Mouse (Mus musculus): Measurements from ENCODE around the gene Syt16. TPM values are rescaled to one million over a fixed set of nuclear protein-coding genes. Genes with fewer than 3 reads are reported as not detected.

The Syt16 gene
- not detected for polyA plus RNA-seq (2014; fragmentation: Illumina TruSeq; extraction: RNeasy Lipid Tissue Mini Kit (QIAGEN cat#74804); ENCODE audit: low read depth, low replicate concordance)

DNA sequence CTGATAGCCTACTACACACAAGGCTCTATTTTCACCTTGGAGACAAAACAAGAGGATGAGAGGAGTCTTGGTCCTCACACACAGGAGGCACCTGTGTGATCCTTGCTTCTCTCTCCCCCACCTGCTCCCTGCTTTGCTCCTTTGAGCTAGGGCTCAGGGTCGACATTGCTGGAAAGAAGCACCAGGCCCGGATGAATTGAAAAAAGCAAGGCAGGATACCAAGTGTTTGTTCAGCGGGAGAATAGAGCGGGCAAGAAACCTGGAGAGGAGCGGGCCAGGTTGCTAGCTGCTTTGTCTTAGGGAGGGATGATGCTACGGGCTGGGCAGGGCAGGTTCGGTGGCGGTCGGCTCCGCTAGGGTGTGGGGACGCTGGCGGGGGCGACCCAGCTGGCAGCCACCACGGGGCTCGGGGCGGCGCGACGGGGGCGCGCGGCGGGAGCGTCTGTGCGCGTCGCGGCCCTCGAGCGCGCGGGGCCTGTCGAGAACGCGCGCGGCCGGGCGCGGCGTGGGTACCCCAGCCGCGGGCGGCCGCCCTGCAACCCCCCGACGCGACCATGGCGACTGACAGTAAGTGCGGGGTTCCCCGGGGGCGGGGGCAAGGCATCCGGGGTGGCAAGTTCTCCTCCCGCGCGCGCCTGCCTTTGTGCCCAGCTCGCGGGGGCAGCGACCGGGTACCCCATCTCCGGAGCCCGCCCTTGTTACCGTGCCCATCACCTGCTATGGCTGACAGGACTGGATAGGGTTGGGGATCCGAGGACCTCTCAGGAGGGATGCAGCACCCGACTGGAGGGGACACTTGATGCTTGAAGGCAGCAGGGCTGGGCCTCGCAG, at the start of gene Syt16:
Gene Syt16, plus strand, starts transcription at position 365 of the 831 bp plus-strand sequence.

DNA sequence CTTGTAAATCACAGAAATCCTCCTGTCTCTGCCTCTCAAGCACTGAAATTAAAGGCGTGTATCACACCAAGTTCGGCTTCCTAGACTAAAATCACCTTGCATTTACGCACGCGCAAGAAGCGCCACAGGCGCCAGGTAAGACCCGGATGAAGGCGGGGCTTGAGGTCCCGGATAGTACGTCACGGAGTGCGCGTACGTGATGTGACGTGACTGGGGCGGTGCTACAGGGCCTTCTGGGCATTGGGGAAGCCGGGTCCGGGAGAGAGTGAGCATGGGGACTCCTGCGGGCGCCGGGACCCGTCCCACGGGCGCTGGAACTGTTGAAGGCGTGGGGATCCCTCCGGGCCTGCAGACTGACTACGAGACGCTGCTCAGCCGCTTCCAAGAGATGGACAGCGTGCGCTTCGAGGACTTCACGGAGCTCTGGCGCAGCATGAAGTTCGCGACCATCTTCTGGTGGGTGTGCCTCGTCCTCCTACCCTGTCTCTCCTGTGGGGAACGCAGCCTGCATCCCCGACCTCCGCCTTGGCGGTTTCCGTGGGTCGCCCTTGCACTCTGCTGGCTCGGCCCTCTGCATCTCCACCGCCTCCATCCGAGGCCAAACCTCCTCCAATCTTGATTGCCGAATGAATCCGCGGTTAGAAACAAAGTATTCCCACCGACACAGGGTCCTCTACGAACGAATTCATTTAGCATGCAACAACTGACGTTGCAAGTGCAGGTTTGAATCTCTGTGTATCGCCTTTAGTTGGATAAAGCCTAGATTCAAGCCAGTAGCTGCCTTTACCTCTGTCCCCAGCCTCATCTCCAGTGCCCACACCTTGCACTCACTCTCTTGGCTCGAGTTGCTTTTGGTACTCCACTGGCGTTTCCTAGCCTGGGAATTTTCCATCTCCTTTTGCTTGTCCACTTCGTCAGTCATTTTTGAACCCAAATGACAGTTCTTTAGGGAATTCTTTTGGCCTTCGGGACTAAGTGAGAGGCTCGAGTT, 32.9 kb upstream of the Syt16 start, which contains the start of gene Snapc1:
Gene Snapc1, plus strand, starts transcription at position 191 of the 991 bp plus-strand sequence.

DNA sequence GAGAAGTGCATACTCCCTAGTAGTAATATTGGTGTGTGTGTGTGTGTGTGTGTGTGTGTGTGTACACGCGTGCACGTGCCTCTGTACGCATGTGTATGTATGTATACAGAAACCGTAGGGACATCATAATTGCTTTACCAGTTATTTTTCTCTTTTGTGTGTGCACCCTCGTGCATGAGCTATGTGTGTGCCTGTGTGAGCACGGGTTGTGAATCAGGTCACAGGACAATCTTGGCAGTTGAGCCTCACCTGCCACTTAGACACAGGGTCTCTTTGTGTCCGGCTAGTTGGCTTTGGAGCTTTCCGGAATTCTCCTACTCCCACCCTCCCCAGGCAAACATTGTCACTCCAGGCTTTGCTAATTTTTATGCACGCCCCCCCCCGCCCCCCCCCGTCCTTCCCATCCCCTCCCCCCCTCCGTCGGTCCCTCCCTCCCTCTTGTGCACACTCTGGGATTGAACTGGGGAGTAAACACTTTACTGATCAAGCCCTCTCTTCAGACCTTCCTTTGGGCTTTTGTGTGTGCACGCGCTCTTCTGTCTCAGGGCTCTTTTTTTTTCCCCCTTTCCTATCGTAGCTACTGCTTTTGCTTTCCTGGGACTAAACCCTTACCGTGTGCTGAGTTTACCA, 319.0 kb downstream of the Syt16 start, which contains the start of gene Gm11042:
Gene Gm11042, minus strand, starts transcription at position 51 of the 630 bp plus-strand sequence.

Other genes starting within 250 kb of the Syt16 start
- 53.3 TPM for gene Hif1a, start 96.3 kb upstream of the Syt16 start, polyA plus RNA-seq (2014; fragmentation: Illumina TruSeq; extraction: RNeasy Lipid Tissue Mini Kit (QIAGEN cat#74804); ENCODE audit: low read depth, low replicate concordance)
- gene Gm49321, start 60.0 kb upstream of the Syt16 start, polyA plus RNA-seq (2014; fragmentation: Illumina TruSeq; extraction: RNeasy Lipid Tissue Mini Kit (QIAGEN cat#74804); ENCODE audit: low read depth, low replicate concordance), result not detected
- gene Snapc1, start 33.2 kb upstream of the Syt16 start, polyA plus RNA-seq (2014; fragmentation: Illumina TruSeq; extraction: RNeasy Lipid Tissue Mini Kit (QIAGEN cat#74804); ENCODE audit: low read depth, low replicate concordance), result 5.1 TPM